12 mouse cellular contexts compared by ENCODE assay signal in genomic region chr3:152309250-152309645, GRCm38 (mm10). TPM values are rescaled to one million over a fixed set of nuclear protein-coding genes. Genes with fewer than 3 reads are reported as not detected.
DNase-seq lines count a peak whose midpoint lies in the region; ATAC-seq and TF ChIP-seq lines count a peak whose summit lies in the region.
"Had no signal": no experiment of that assay in that cellular context is flagged by ENCODE, and none has a peak within 500 bp of the region (broad histone marks: within the 10 kb centered on the region; RNA-seq: fewer than 3 reads in every experiment).

No protein-coding gene starts in this region.

- no peak overlapping the region for H3K4me2 ChIP-seq in embryonic facial prominence, embryonic 12.5 days (replicated peaks)
- H3K4me2 ChIP-seq in kidney, embryonic 16.5 days (replicated peaks; ENCODE audit: low read depth, low read length), result no peak overlapping the region
- no peak overlapping the region for H3K4me2 ChIP-seq in embryonic facial prominence, embryonic 15.5 days (replicated peaks)
- H3K4me2 ChIP-seq in liver, postnatal 0 days (ENCODE audit: low read depth, low read length), result no peak overlapping the region
- H3K4me2 ChIP-seq: neural tube, embryonic 12.5 days had no signal

- TF ChIP-seq CTCF in liver, postnatal 0 days (IDR thresholded peaks at IDR 0.05; ENCODE audit: low read depth), result no peak

- 0 out of 2 replicates have a peak, but pooled peaks cover 7% of the 10 kb centered on the region for H3K4me1 ChIP-seq in embryonic facial prominence, embryonic 12.5 days
- peaks cover 16% of the 10 kb centered on the region for H3K4me1 ChIP-seq in embryonic facial prominence, embryonic 10.5 days
- H3K4me1 ChIP-seq in kidney, embryonic 16.5 days (ENCODE audit: insufficient read depth, low read length), result peaks cover 6% of the 10 kb centered on the region; the same call in 1 of the 2 replicates
- H3K4me1 ChIP-seq in embryonic facial prominence, embryonic 15.5 days, result peaks cover 20% of the 10 kb centered on the region
- peaks cover 6% of the 10 kb centered on the region for H3K4me1 ChIP-seq in liver, postnatal 0 days (ENCODE audit: insufficient read depth)
- H3K4me1 ChIP-seq: midbrain, embryonic 10.5 days; neural tube, embryonic 12.5 days had no signal

- H3K27ac ChIP-seq in embryonic facial prominence, embryonic 12.5 days, result peak overlapping the region; percentile 47; the same call in 1 of the 2 replicates
- no peak overlapping the region for H3K27ac ChIP-seq in embryonic facial prominence, embryonic 10.5 days (replicated peaks)
- H3K27ac ChIP-seq in kidney, embryonic 16.5 days (ENCODE audit: low read length), result peak overlapping the region; percentile 48; the same call in 1 of the 2 replicates
- H3K27ac ChIP-seq in embryonic facial prominence, embryonic 15.5 days (replicated peaks), result peak overlapping the region; percentile 73
- 0 out of 2 replicates have a peak overlapping the region, but pooled peaks have one; percentile 23 for H3K27ac ChIP-seq in liver, postnatal 0 days (ENCODE audit: low read depth)
- H3K27ac ChIP-seq: midbrain, embryonic 10.5 days; neural tube, embryonic 12.5 days had no signal

- WGBS in embryonic facial prominence, embryonic 12.5 days, result 92% methylated on average over 9 of the region's 9 CpGs
- WGBS in embryonic facial prominence, embryonic 10.5 days, result 87% methylated on average over 9 of the region's 9 CpGs
- 93% methylated on average over 9 of the region's 9 CpGs for WGBS in kidney, embryonic 16.5 days
- WGBS in embryonic facial prominence, embryonic 15.5 days, result 86% methylated on average over 9 of the region's 9 CpGs
- 88% methylated on average over 9 of the region's 9 CpGs for WGBS in liver, postnatal 0 days (ENCODE audit: insufficient replicate concordance)

- no peak for ATAC-seq in embryonic facial prominence, embryonic 12.5 days (ENCODE audit: insufficient number of reproducible peaks, insufficient read depth, low FRiP score, low TSS enrichment)
- ATAC-seq in kidney, embryonic 16.5 days (ENCODE audit: low FRiP score, low TSS enrichment), result no peak
- ATAC-seq in embryonic facial prominence, embryonic 15.5 days (ENCODE audit: insufficient number of reproducible peaks, low FRiP score, low TSS enrichment, low read depth), result no peak
- no peak for ATAC-seq in liver, postnatal 0 days

- H3K9me3 ChIP-seq in embryonic facial prominence, embryonic 12.5 days, result no peaks in the 10 kb centered on the region
- H3K9me3 ChIP-seq in embryonic facial prominence, embryonic 10.5 days, result no peaks in the 10 kb centered on the region
- H3K9me3 ChIP-seq in kidney, embryonic 16.5 days (ENCODE audit: low read length), result no peaks in the 10 kb centered on the region
- H3K9me3 ChIP-seq in embryonic facial prominence, embryonic 15.5 days (replicated peaks), result no peaks in the 10 kb centered on the region
- no peaks in the 10 kb centered on the region for H3K9me3 ChIP-seq in liver, postnatal 0 days (ENCODE audit: low read length)
- H3K9me3 ChIP-seq: midbrain, embryonic 10.5 days; neural tube, embryonic 12.5 days had no signal

- no peaks in the 10 kb centered on the region for H3K27me3 ChIP-seq in embryonic facial prominence, embryonic 12.5 days
- H3K27me3 ChIP-seq in embryonic facial prominence, embryonic 10.5 days (replicated peaks; ENCODE audit: low read depth, poor library complexity, severe bottlenecking), result no peaks in the 10 kb centered on the region
- no peaks in the 10 kb centered on the region for H3K27me3 ChIP-seq in kidney, embryonic 16.5 days (ENCODE audit: insufficient read depth, low read length)
- no peaks in the 10 kb centered on the region for H3K27me3 ChIP-seq in embryonic facial prominence, embryonic 15.5 days
- H3K27me3 ChIP-seq in liver, postnatal 0 days (ENCODE audit: insufficient read depth, low read length), result no peaks in the 10 kb centered on the region
- H3K27me3 ChIP-seq: neural tube, embryonic 12.5 days had no signal

- no peak overlapping the region for H3K9ac ChIP-seq in embryonic facial prominence, embryonic 12.5 days
- no peak overlapping the region for H3K9ac ChIP-seq in kidney, embryonic 16.5 days (replicated peaks; ENCODE audit: low read length)
- no peak overlapping the region for H3K9ac ChIP-seq in embryonic facial prominence, embryonic 15.5 days
- H3K9ac ChIP-seq in liver, postnatal 0 days (replicated peaks), result no peak overlapping the region
- H3K9ac ChIP-seq: neural tube, embryonic 12.5 days had no signal

- peaks cover 14% of the 10 kb centered on the region; the same call in 1 of the 2 replicates for H3K36me3 ChIP-seq in embryonic facial prominence, embryonic 12.5 days
- H3K36me3 ChIP-seq in embryonic facial prominence, embryonic 10.5 days (replicated peaks), result peaks cover 52% of the 10 kb centered on the region
- H3K36me3 ChIP-seq in kidney, embryonic 16.5 days (ENCODE audit: insufficient read depth, low read length), result peaks cover 5% of the 10 kb centered on the region; the same call in 1 of the 2 replicates
- peaks cover 15% of the 10 kb centered on the region; the same call in 1 of the 2 replicates for H3K36me3 ChIP-seq in embryonic facial prominence, embryonic 15.5 days
- H3K36me3 ChIP-seq in liver, postnatal 0 days (replicated peaks; ENCODE audit: insufficient read depth, low read length), result no peaks in the 10 kb centered on the region; the same call in 1 of the 2 replicates

- DNase-seq in embryonic facial prominence, embryonic 10.5 days (ENCODE audit: low spot score), result no peak
- no peak for DNase-seq in kidney, postnatal 25 days
- DNase-seq in liver, postnatal 0 days, result no peak
- no peak for DNase-seq in frontal cortex, adult 2 months (ENCODE audit: extremely low spot score in 1 of 2, low spot score in 1 of 2)
- DNase-seq in right cerebral cortex, postnatal 25 days, result no peak
- DNase-seq: cerebellum, adult 2 months; kidney, adult 11 months had no signal

- no peak for TF ChIP-seq EP300 in liver, postnatal 0 days (IDR thresholded peaks at IDR 0.05; ENCODE audit: low read depth)

- no peak overlapping the region for H3K4me3 ChIP-seq in embryonic facial prominence, embryonic 12.5 days
- H3K4me3 ChIP-seq in embryonic facial prominence, embryonic 10.5 days, result no peak overlapping the region
- no peak overlapping the region for H3K4me3 ChIP-seq in kidney, embryonic 16.5 days (ENCODE audit: low read length)
- H3K4me3 ChIP-seq in embryonic facial prominence, embryonic 15.5 days (replicated peaks), result no peak overlapping the region
- H3K4me3 ChIP-seq in liver, postnatal 0 days (ENCODE audit: low read depth, low read length), result no peak overlapping the region
- H3K4me3 ChIP-seq: midbrain, embryonic 10.5 days; neural tube, embryonic 12.5 days had no signal

RNA-seq across cellular contexts. Expression of gene Miga1, which starts 31.0 kb away (rescaled TPM):
- polyA plus RNA-seq in embryonic facial prominence, embryonic 12.5 days (2016; fragmentation: Nextera tagmentation; extraction: Ambion mirVana), result 24.7 and 24.8 TPM in 2 replicates
- 18.7 and 19.1 TPM in 2 replicates for polyA plus RNA-seq in embryonic facial prominence, embryonic 10.5 days (2016; fragmentation: Nextera tagmentation; extraction: Ambion mirVana)
- polyA plus RNA-seq in kidney, embryonic 16.5 days (2015; fragmentation: Nextera tagmentation; extraction: Ambion mirVana), result 17.3 and 21.1 TPM in 2 replicates
- polyA plus RNA-seq in embryonic facial prominence, embryonic 15.5 days (2015; fragmentation: Nextera tagmentation; extraction: Ambion mirVana), result 15.8 and 17.1 TPM in 2 replicates
- polyA plus RNA-seq in liver, postnatal 0 days (2015; fragmentation: Nextera tagmentation; extraction: Ambion mirVana), result 2.6 and 3.2 TPM in 2 replicates
- 42.3 and 47.2 TPM in 2 replicates for polyA plus RNA-seq in frontal cortex, adult 2 months (2012; rRNA removed)

RNA-seq across cellular contexts. Expression of gene Usp33, which starts 37.0 kb away (rescaled TPM):
- polyA plus RNA-seq in embryonic facial prominence, embryonic 12.5 days (2016; fragmentation: Nextera tagmentation; extraction: Ambion mirVana), result 51.1 and 56.7 TPM in 2 replicates
- polyA plus RNA-seq in embryonic facial prominence, embryonic 10.5 days (2016; fragmentation: Nextera tagmentation; extraction: Ambion mirVana), result 52.9 and 53.9 TPM in 2 replicates
- polyA plus RNA-seq in kidney, embryonic 16.5 days (2015; fragmentation: Nextera tagmentation; extraction: Ambion mirVana), result 45.7 and 46.2 TPM in 2 replicates
- polyA plus RNA-seq in embryonic facial prominence, embryonic 15.5 days (2015; fragmentation: Nextera tagmentation; extraction: Ambion mirVana), result 41.6 and 44.5 TPM in 2 replicates
- polyA plus RNA-seq in liver, postnatal 0 days (2015; fragmentation: Nextera tagmentation; extraction: Ambion mirVana), result 11.1 and 13.6 TPM in 2 replicates
- polyA plus RNA-seq in frontal cortex, adult 2 months (2012; rRNA removed), result 89.1 and 99.5 TPM in 2 replicates

RNA-seq across cellular contexts. Expression of gene Nexn, which starts 43.1 kb away (rescaled TPM):
- polyA plus RNA-seq in embryonic facial prominence, embryonic 12.5 days (2016; fragmentation: Nextera tagmentation; extraction: Ambion mirVana), result 10.1 and 13.1 TPM in 2 replicates
- 3.9 and 5.7 TPM in 2 replicates for polyA plus RNA-seq in embryonic facial prominence, embryonic 10.5 days (2016; fragmentation: Nextera tagmentation; extraction: Ambion mirVana)
- 9.5 and 10.9 TPM in 2 replicates for polyA plus RNA-seq in kidney, embryonic 16.5 days (2015; fragmentation: Nextera tagmentation; extraction: Ambion mirVana)
- 23.5 and 27.2 TPM in 2 replicates for polyA plus RNA-seq in embryonic facial prominence, embryonic 15.5 days (2015; fragmentation: Nextera tagmentation; extraction: Ambion mirVana)
- 1.1 and 2.4 TPM in 2 replicates for polyA plus RNA-seq in liver, postnatal 0 days (2015; fragmentation: Nextera tagmentation; extraction: Ambion mirVana)
- polyA plus RNA-seq in frontal cortex, adult 2 months (2012; rRNA removed), result 1.6 and 2.0 TPM in 2 replicates
